Mouse (Mus musculus) 416B (cell line): ENCODE data around the gene Lars2.
A peak's percentile ranks its signal among the peaks of the same experiment; 100 is the strongest.

Experiments
- DNase-seq: peaks from one replicate; pipeline ENCODE4 v3.0.0; 2011; ENCODE audit warnings: low read depth

Gene Lars2

DNA sequence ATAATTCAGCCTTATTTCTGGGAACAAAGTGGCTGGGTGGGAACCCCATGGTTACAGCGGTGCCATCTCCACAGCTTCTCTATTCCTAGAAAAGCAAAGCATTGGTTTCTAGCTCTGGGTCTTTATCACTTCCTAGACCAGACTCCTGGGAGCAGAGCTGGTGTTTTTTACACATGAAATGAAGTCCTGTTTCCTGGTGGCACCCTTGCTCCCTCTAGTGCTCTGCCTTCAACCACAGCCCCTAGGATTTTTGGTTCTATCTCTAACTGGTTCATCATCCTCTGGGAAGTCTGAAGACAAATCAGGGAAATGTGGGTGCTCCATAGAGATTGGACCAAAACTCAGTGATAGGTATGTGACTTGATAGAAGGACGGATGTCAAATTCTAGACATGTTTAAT is 140.7 kb downstream of the Lars2 start:
- DNase-seq, result no peak

- no peak for DNase-seq
These were observed 142.3 kb downstream of the Lars2 start for GRCm38 (mm10) chr9:123508986-123509385.

DNA sequence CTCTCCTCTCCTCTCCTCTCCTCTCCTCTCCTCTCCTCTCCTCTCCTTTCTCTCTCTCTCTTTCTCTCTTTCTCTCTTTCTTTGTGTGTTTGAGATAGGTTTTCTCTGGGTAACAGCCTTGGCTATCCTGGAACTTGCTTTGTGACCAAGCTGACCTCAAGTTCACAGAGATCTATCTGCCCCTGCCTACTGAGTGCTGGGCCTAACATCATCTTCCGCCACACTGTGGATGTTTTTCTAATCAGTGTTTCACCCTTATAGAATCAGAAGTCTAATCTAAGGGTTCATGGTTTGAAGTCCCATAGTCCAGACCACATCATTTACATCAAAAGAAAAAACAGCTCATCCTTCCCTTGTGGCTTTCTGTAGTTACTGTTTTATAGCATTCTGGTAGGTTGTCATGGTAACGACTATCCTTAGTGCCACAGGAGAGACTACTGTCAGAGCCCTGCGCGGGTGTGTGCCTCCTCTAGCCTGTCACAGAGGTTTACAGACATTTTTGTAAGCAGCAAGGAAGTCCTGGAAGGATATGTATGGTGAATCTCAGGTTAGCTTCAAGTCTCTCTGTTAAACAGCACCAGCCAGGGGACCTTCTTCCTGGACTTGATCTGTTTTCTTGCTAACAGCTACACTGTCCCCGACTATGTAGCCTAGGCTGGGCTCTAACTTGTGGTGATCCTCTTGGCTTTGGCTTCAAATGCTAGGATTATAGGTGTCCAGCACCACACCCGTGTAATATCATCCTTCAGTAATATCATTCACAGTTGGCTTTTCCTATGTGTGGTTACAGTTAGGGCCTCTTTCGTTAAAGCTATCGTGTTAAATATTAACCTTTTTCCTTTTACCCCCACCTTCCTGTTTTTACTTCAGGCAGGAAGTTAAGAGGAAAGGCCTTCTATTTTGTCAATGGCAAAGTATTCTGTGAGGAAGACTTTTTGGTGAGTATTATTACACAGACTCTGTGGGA is 143.2 kb downstream of the Lars2 start:
- DNase-seq, result peak; percentile 46

- no peak for DNase-seq
These were observed 144.2 kb downstream of the Lars2 start for GRCm38 (mm10) chr9:123510926-123511325.
